Mouse (Mus musculus) liver, postnatal 0 days (tissue): ENCODE results near the gene Slc9b1.

Experiments
- CTCF ChIP-seq: sonication (generic); IDR thresholded peaks from 2 replicates; pipeline ENCODE4 v1.5.1; 2016; ENCODE audit warnings: antibody characterized with exemption, low read depth
- EP300 ChIP-seq: IDR thresholded peaks from 2 replicates; pipeline ENCODE4 v1.6.1; 2016; ENCODE audit warnings: antibody characterized with exemption, low read depth, mild to moderate bottlenecking

GRCm38 (mm10) chr3:135298560-135298959, 49.3 kb upstream of the Slc9b1 start:
- TF ChIP-seq CTCF (no peak), EP300 (no peak)
